Mouse (Mus musculus) urinary bladder, postnatal 4 days (tissue): ENCODE data around the gene Snx1.

Experiments
- DNase-seq, 2 experiments: peaks; one replicate each; pipeline ENCODE4 v3.0.0; 2021 to 2022; ENCODE audit warnings: low spot score in 2 of 2

The Snx1 gene

GRCm38 (mm10) chr9:66127193-66127546, 783 bp upstream of the Snx1 start:
- no peak for DNase-seq

- no peak for DNase-seq
Measured at GRCm38 (mm10) chr9:66125543-66126455, 588 bp downstream of the Snx1 start.

- peak; percentile 98 for DNase-seq
Measured at GRCm38 (mm10) chr9:66124681-66125542, 1.5 kb downstream of the Snx1 start.

GRCm38 (mm10) chr9:66124111-66124531, 2.3 kb downstream of the Snx1 start:
- DNase-seq, result no peak

GRCm38 (mm10) chr9:66123648-66124047, 2.7 kb downstream of the Snx1 start:
- no peak for DNase-seq

- no peak for DNase-seq
Measured at GRCm38 (mm10) chr9:66121421-66121820, 5.0 kb downstream of the Snx1 start.

GRCm38 (mm10) chr9:66120945-66121344, 5.4 kb downstream of the Snx1 start:
- no peak for DNase-seq

- no peak for DNase-seq
Measured at GRCm38 (mm10) chr9:66120106-66120505, 6.3 kb downstream of the Snx1 start.

GRCm38 (mm10) chr9:66119498-66119897, 6.9 kb downstream of the Snx1 start:
- DNase-seq, result no peak

GRCm38 (mm10) chr9:66116890-66117289, 9.5 kb downstream of the Snx1 start:
- no peak for DNase-seq

- DNase-seq, result no peak
Measured at GRCm38 (mm10) chr9:66114341-66114740, 12.0 kb downstream of the Snx1 start.

- DNase-seq, result no peak
Measured at GRCm38 (mm10) chr9:66110611-66111379, 15.6 kb downstream of the Snx1 start.

- DNase-seq, result no peak
Measured at GRCm38 (mm10) chr9:66110126-66110525, 16.3 kb downstream of the Snx1 start.

- DNase-seq, result no peak
Measured at GRCm38 (mm10) chr9:66109574-66109973, 16.8 kb downstream of the Snx1 start.

GRCm38 (mm10) chr9:66105168-66105567, 21.2 kb downstream of the Snx1 start:
- DNase-seq, result no peak

GRCm38 (mm10) chr9:66104601-66105000, 21.8 kb downstream of the Snx1 start:
- no peak for DNase-seq

GRCm38 (mm10) chr9:66102668-66103067, 23.7 kb downstream of the Snx1 start:
- no peak for DNase-seq

- no peak for DNase-seq
Measured at GRCm38 (mm10) chr9:66101577-66101976, 24.8 kb downstream of the Snx1 start.

GRCm38 (mm10) chr9:66092664-66093063, 33.7 kb downstream of the Snx1 start:
- no peak for DNase-seq

GRCm38 (mm10) chr9:66091327-66092231, 34.8 kb downstream of the Snx1 start:
- no peak for DNase-seq
